Mouse (Mus musculus) bone marrow, adult 2 months (tissue): ENCODE measurements at regions not wholly inside any gene's neighbourhood (a gene's known extent, or its start where the extent isn't known, plus 50 kb on each side); places are given as distances from the start of the nearest gene placed in this dataset.

Experiments used
- CTCF ChIP-seq: fragments of 200-500 bp; IDR thresholded peaks from 2 replicates; pipeline ENCODE4 v1.5.1; 2011; ENCODE audit warnings: low read length, control low read depth; ENCODE audit not compliant: control insufficient read depth, insufficient read depth
- POLR2A ChIP-seq: fragments of 200-500 bp; IDR thresholded peaks from 2 replicates; pipeline ENCODE4 v1.6.1; 2011; ENCODE audit warnings: low read depth, mild to moderate bottlenecking, control low read depth, low read length, borderline replicate concordance; ENCODE audit not compliant: control insufficient read depth

GRCm38 (mm10) chr5:119596994-119597391, 73.5 kb upstream of the Tbx3 start:
- TF ChIP-seq CTCF (no peak), POLR2A (no peak)
